Mouse (Mus musculus): Measurements from ENCODE around the gene Tbcd. TPM values are rescaled to one million over a fixed set of nuclear protein-coding genes. Genes with fewer than 3 reads are reported as not detected.

Tbcd gene
- polyA plus RNA-seq, 1 experiment from 2014 or later, result 32.3 TPM

DNA sequence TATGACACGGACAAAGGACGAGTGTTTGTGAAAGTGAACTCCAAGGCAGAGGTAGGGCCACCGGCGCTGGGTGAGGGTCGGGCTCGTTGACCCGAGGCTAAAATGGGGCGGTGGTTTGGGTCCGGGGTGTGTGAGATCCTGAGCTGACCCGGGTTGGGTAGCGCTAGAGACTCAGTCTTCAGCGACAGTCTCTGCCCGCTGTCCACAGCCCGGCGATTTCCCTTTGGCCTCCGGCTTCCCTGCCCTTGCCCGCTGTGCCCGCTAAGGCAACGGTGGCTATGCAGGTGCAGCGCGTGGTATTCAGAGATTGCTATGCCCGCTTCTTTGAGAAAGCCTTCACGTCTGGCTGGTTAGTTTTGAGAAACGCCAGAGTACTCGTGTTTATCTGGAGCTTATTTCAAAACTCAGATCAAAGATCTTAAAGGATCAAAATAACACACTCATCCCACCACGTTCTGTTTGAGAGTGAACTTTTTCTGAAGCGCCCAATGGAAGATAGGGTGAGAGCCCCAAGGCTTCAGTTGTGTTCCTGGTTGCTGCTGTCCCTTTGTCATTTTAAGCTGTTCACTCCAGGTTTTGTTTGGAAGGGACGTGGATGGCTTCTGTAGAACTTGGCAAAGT, 30.1 kb upstream of the Tbcd start:
- Histone ChIP-seq H3K4me1 (replicated peaks; ENCODE audit: control insufficient read depth, insufficient read depth, low read length) (no peaks in the 10 kb centered on the region; the same call in 1 of the 2 replicates), H3K9me3 (ENCODE audit: control insufficient read depth, low read length) (no peaks in the 10 kb centered on the region), H3K27ac (ENCODE audit: low read depth, low read length) (no peak overlapping the region), H3K9ac (ENCODE audit: low read depth, low read length) (peak overlapping the region; percentile 74), H3K4me3 (ENCODE audit: low read depth, low read length) (peak overlapping the region; percentile 64), H3K36me3 (ENCODE audit: control insufficient read depth, insufficient read depth, low read length) (no peaks in the 10 kb centered on the region), H3K4me2 (replicated peaks; ENCODE audit: low read depth, low read length) (peak overlapping the region; percentile 64), H3K27me3 (ENCODE audit: control insufficient read depth, insufficient read depth, low read length) (no peaks in the 10 kb centered on the region)
- under 1% methylated on average over 28 of the region's 28 CpGs for WGBS
- DNase-seq (ENCODE audit: low spot score) (no peak), ATAC-seq (ENCODE audit: low FRiP score) (peak; percentile 79)

DNA sequence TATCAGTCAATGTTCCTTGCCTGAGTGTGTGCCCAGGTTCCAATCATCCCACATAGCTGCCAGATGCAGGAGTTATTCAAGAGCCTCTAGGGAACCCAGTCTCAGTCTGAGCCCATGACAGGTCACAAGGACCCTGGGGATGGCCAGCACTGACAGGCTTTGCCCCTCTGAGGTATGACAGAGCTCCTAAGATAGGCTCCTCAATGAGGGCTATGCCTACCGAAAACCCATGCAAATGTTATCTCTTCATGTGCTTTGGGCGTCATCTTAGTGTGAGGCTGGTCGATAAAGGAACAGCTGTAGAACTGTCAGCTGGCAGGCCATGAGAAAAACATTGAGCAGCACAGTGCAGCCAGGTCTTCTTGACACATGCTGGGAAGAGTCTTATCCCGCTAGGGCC, 18.4 kb upstream of the Tbcd start:
- H3K9me3 ChIP-seq (ENCODE audit: control insufficient read depth, low read length), result no peaks in the 10 kb centered on the region
- H3K27me3 ChIP-seq (ENCODE audit: control insufficient read depth, insufficient read depth, low read length), result no peaks in the 10 kb centered on the region
- H3K4me2 ChIP-seq (replicated peaks; ENCODE audit: low read depth, low read length), result no peak overlapping the region
- no peak overlapping the region for H3K27ac ChIP-seq (ENCODE audit: low read depth, low read length)
- H3K9ac ChIP-seq (ENCODE audit: low read depth, low read length), result no peak overlapping the region
- no peaks in the 10 kb centered on the region for H3K4me1 ChIP-seq (replicated peaks; ENCODE audit: control insufficient read depth, insufficient read depth, low read length)
- WGBS, result 82% methylated on average over 4 of the region's 4 CpGs
- ATAC-seq (ENCODE audit: low FRiP score) (no peak), DNase-seq (ENCODE audit: low spot score) (no peak)
- H3K36me3 ChIP-seq (ENCODE audit: control insufficient read depth, insufficient read depth, low read length), result no peaks in the 10 kb centered on the region
- no peak overlapping the region for H3K4me3 ChIP-seq (ENCODE audit: low read depth, low read length)

DNA sequence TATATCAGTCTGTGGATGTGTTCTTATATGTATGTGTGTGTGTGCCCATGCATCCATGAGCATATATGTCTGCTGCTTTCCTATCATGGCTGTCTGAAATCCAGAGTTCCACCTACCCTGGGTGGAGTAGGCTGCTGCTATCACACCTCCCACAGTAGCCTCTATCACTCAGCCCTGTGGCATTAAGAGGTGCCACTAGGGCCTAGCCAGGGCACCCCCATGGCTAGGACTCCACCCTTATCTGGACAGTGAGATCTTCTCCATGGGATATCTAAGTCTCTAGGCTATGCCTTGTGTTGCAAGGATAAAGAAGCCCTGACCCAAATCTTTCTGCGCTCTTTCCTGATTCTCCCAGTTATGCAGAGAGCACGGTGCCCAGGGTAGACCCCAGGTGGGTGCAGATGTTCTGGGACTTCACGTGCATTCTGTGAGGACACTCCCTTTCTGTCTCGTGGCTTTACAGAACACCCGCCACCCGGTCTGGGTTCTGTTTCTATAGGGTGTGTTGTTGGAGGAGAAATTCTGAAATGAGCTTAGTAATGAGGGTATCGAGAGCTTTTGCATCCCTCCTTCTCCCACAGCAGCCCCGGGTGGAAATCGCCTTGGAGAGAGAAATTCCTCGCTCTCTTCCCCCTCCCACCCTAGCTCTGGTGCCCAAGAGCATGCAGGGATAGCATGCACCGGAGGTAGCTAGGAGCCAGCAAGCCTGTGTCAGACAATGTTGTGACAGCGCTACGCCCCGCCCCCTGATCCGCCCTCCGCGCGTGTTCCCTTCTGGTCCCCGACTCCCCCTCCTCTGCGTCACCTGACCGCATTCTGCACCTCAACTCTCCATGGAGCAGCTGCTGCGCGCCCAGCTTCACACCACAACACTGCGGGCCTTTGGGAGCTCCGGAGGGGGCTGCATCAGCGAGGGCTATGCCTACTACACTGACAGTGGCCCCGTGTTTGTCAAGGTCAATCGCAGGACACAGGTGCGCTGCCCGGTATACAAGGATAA, 17.3 kb upstream of the Tbcd start, which contains the start of gene Fn3k:
Gene Fn3k (plus strand): TSS at position 758 of the 1,000 bp plus-strand sequence.
- Histone ChIP-seq H3K9ac (ENCODE audit: low read depth, low read length) (peak within 1 kb of the TSS; percentile 31; the same call in 1 of the 2 replicates), H3K4me1 (replicated peaks; ENCODE audit: control insufficient read depth, insufficient read depth, low read length) (no peaks in the 10 kb centered on the region), H3K36me3 (ENCODE audit: control insufficient read depth, insufficient read depth, low read length) (no peaks in the 10 kb centered on the region), H3K4me3 (ENCODE audit: low read depth, low read length) (peak within 1 kb of the TSS; percentile 30), H3K27me3 (ENCODE audit: control insufficient read depth, insufficient read depth, low read length) (no peaks in the 10 kb centered on the region), H3K27ac (ENCODE audit: low read depth, low read length) (no peak within 1 kb of the TSS), H3K4me2 (replicated peaks; ENCODE audit: low read depth, low read length) (peak within 1 kb of the TSS; percentile 57), H3K9me3 (ENCODE audit: control insufficient read depth, low read length) (no peaks in the 10 kb centered on the region)
- WGBS, result 9% methylated on average over 30 of the region's 30 CpGs
- ATAC-seq (ENCODE audit: low FRiP score) (peak; percentile 91), DNase-seq (ENCODE audit: low spot score) (peak; percentile 77)

DNA sequence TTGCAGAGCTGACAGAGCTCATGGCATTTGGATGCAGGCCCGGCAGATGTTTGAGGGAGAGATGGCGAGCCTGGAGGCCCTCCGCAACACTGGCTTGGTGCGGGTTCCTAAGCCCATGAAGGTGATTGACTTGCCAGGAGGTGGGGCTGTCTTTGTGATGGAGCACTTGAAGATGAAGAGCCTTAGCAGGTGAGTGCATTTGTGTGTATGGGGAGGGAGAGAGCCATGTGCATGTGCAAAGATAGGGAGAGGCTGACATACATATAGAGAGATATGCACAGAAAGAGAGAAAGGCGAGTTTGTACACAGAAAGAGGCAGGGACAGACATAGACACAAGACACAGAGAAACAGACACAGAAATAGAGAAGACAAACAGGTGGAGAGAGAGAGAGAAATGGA, 14.5 kb upstream of the Tbcd start:
- Histone ChIP-seq H3K9me3 (ENCODE audit: control insufficient read depth, low read length) (no peaks in the 10 kb centered on the region), H3K9ac (ENCODE audit: low read depth, low read length) (no peak overlapping the region), H3K27ac (ENCODE audit: low read depth, low read length) (no peak overlapping the region), H3K27me3 (ENCODE audit: control insufficient read depth, insufficient read depth, low read length) (no peaks in the 10 kb centered on the region), H3K4me3 (ENCODE audit: low read depth, low read length) (no peak overlapping the region), H3K4me1 (replicated peaks; ENCODE audit: control insufficient read depth, insufficient read depth, low read length) (no peaks in the 10 kb centered on the region), H3K4me2 (replicated peaks; ENCODE audit: low read depth, low read length) (no peak overlapping the region), H3K36me3 (ENCODE audit: control insufficient read depth, insufficient read depth, low read length) (no peaks in the 10 kb centered on the region)
- ATAC-seq (ENCODE audit: low FRiP score) (no peak), DNase-seq (ENCODE audit: low spot score) (no peak)
- WGBS, result 74% methylated on average over 5 of the region's 5 CpGs

DNA sequence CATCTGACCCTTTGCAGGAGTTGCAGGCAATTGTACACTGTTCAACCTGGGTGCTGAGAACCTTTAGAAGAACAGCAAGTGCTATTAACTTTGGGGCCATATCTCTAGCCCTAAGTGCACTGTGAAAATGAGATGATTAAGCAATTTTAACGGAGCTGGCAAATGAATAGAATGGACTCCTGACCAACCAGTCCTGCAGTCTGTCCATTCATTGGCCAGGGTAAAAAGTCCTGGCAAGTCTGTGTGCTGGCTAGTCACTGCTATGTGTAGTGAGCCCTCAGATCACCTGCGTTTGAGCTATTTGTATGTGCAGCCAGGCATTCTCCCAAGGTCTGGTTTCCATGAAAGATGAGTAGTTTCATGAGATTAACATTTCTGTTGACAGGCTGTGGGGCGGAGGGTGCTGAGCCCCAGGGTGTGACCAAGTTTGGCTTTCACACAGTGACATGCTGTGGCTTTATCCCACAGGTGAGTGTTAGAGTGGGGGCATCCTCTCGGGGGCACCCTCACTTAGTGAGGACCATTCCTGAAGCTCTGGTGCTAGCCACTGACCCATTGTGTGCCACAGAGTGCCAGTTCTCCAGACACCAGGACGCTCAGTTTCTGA, 12.0 kb upstream of the Tbcd start:
- Histone ChIP-seq H3K36me3 (ENCODE audit: control insufficient read depth, insufficient read depth, low read length) (no peaks in the 10 kb centered on the region), H3K27me3 (ENCODE audit: control insufficient read depth, insufficient read depth, low read length) (no peaks in the 10 kb centered on the region), H3K9ac (ENCODE audit: low read depth, low read length) (no peak overlapping the region), H3K27ac (ENCODE audit: low read depth, low read length) (no peak overlapping the region), H3K4me3 (ENCODE audit: low read depth, low read length) (no peak overlapping the region), H3K4me2 (replicated peaks; ENCODE audit: low read depth, low read length) (no peak overlapping the region), H3K9me3 (ENCODE audit: control insufficient read depth, low read length) (no peaks in the 10 kb centered on the region), H3K4me1 (replicated peaks; ENCODE audit: control insufficient read depth, insufficient read depth, low read length) (no peaks in the 10 kb centered on the region)
- ATAC-seq (ENCODE audit: low FRiP score) (no peak), DNase-seq (ENCODE audit: low spot score) (no peak)
- 71% methylated on average over 5 of the region's 5 CpGs for WGBS

DNA sequence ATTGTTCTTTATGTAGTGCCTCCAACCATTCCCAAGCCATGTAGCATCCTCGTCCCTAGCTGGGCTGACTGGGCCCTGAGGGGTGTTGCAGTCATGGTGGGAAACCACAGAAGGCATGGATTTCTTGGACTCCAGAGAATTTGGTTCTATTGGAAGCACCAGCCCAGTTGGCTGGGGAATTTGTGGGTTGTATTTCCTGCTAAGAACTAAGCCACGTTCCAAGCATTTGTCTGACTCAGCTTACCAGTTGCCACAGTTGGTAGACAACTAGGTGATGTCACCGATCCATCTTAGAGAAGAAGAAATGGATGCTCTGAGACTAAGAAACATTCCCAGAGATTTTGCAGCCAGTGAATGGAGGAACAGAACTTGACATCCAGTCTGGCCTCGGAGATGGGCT, 10.1 kb upstream of the Tbcd start:
- Histone ChIP-seq H3K27ac (ENCODE audit: low read depth, low read length) (no peak overlapping the region), H3K27me3 (ENCODE audit: control insufficient read depth, insufficient read depth, low read length) (no peaks in the 10 kb centered on the region), H3K36me3 (ENCODE audit: control insufficient read depth, insufficient read depth, low read length) (no peaks in the 10 kb centered on the region), H3K4me1 (replicated peaks; ENCODE audit: control insufficient read depth, insufficient read depth, low read length) (no peaks in the 10 kb centered on the region), H3K4me3 (ENCODE audit: low read depth, low read length) (no peak overlapping the region), H3K4me2 (replicated peaks; ENCODE audit: low read depth, low read length) (no peak overlapping the region), H3K9me3 (ENCODE audit: control insufficient read depth, low read length) (no peaks in the 10 kb centered on the region), H3K9ac (ENCODE audit: low read depth, low read length) (no peak overlapping the region)
- ATAC-seq (ENCODE audit: low FRiP score) (no peak), DNase-seq (ENCODE audit: low spot score) (no peak)
- WGBS, result 86% methylated on average over 4 of the region's 4 CpGs

DNA sequence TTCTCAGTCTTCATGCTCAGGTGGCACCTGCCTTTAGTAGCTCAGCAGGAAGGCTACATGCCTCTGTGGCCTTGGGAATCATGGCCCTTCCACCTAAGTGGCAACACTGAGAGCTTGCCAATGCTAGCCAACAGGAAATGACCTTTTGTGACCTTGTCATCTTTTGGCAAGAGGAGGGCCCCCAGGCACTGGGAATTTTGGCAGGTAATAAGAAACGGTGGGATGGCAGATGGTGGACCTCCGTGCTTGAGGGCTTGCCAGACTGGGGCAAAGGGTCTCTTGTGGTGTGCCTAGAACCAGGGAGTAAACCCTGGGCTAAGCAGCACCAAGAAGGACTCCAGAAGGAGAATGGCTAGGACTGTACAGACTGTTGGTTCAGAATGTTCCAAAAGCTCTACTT, 9.7 kb upstream of the Tbcd start:
- Histone ChIP-seq H3K4me1 (replicated peaks; ENCODE audit: control insufficient read depth, insufficient read depth, low read length) (no peaks in the 10 kb centered on the region), H3K27ac (ENCODE audit: low read depth, low read length) (no peak overlapping the region), H3K36me3 (ENCODE audit: control insufficient read depth, insufficient read depth, low read length) (no peaks in the 10 kb centered on the region), H3K4me3 (ENCODE audit: low read depth, low read length) (no peak overlapping the region), H3K9me3 (ENCODE audit: control insufficient read depth, low read length) (no peaks in the 10 kb centered on the region), H3K4me2 (replicated peaks; ENCODE audit: low read depth, low read length) (no peak overlapping the region), H3K9ac (ENCODE audit: low read depth, low read length) (no peak overlapping the region), H3K27me3 (ENCODE audit: control insufficient read depth, insufficient read depth, low read length) (no peaks in the 10 kb centered on the region)
- WGBS, result 84% methylated on average over 2 of the region's 2 CpGs
- DNase-seq (ENCODE audit: low spot score) (no peak), ATAC-seq (ENCODE audit: low FRiP score) (no peak)

DNA sequence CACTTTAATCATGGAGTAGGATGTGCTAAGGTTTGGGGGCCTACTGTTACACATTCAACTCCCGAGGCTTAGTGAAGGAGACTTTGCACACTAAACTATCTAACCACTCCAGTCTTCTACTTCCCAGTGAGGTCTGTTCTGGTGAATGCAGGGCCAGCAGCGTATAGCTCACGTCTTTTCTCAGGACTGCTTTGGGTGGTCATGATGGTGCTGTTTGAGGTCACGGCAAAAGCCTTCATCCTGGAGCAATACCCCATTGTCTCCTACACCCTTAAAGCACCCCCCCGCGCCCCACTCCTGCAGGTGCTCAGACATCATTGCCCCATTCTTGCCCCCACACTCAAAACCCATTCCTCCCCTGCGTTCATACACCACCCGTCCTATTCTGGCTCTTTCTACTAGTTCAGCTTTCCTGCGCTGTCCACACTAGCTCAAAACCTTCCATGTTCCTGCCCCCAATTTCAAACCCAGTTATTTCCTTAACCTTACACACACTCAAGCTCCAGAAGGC, 478 bp upstream of the Tbcd start:
- Histone ChIP-seq H3K9ac (ENCODE audit: low read depth, low read length) (peak overlapping the region; percentile 73; the same call in 1 of the 2 replicates), H3K36me3 (ENCODE audit: control insufficient read depth, insufficient read depth, low read length) (no peaks in the 10 kb centered on the region), H3K4me2 (replicated peaks; ENCODE audit: low read depth, low read length) (peak overlapping the region; percentile 80), H3K4me3 (ENCODE audit: low read depth, low read length) (peak overlapping the region; percentile 93), H3K27me3 (ENCODE audit: control insufficient read depth, insufficient read depth, low read length) (no peaks in the 10 kb centered on the region; the same call in 1 of the 2 replicates), H3K27ac (ENCODE audit: low read depth, low read length) (no peak overlapping the region), H3K4me1 (replicated peaks; ENCODE audit: control insufficient read depth, insufficient read depth, low read length) (no peaks in the 10 kb centered on the region), H3K9me3 (ENCODE audit: control insufficient read depth, low read length) (no peaks in the 10 kb centered on the region)
- ATAC-seq (ENCODE audit: low FRiP score) (0 out of 2 replicates have a peak, but pooled peaks have one; percentile 4), DNase-seq (ENCODE audit: low spot score) (no peak)
- 21% methylated on average over 9 of the region's 9 CpGs for WGBS

All from hindbrain, embryonic 11.5 days (tissue).